ENCODE assay signal across 10 mouse cellular contexts in the genomic region with DNA sequence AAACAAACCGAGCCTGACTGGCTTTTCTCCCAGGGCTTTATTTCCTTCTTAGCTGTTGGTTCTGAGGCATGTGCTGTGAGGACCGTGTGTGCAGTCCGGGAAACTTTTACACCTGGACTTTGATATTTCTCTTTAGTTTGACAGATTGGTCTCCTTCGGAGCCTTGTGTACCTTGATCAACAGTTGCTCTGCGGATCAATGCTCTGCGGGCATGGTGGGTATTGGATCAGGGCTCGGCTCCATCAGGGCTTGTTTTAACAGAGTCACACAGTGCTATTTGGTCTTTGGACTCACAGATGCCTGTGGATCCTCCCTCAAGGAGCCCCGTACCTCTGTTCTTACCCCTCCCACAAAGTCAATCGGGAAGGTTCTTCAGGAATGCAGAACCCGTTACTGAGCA. TPM values are rescaled to one million over a fixed set of nuclear protein-coding genes. Genes with fewer than 3 reads are reported as not detected.
DNase-seq lines count a peak whose midpoint lies in the region; ATAC-seq lines count a peak whose summit lies in the region.
"Had no signal": no experiment of that assay in that cellular context is flagged by ENCODE, and none has a peak within 500 bp of the region (broad histone marks: within the 10 kb centered on the region; RNA-seq: fewer than 3 reads in every experiment).

No protein-coding gene starts in this region.

- peak overlapping the region; percentile 56; the same call in 1 of the 2 replicates for H3K4me3 ChIP-seq in heart, embryonic 10.5 days
- peak overlapping the region; percentile 43; the same call in 1 of the 2 replicates for H3K4me3 ChIP-seq in embryonic facial prominence, embryonic 15.5 days (replicated peaks)
- peak overlapping the region; percentile 34 for H3K4me3 ChIP-seq in midbrain, embryonic 13.5 days (replicated peaks)

- H3K4me2 ChIP-seq in embryonic facial prominence, embryonic 15.5 days (replicated peaks) = peak overlapping the region; percentile 56
- peak overlapping the region; percentile 54 for H3K4me2 ChIP-seq in midbrain, embryonic 13.5 days (replicated peaks)

- intact Hi-C loops in heart, postnatal 36 days (cut with DNase I) = loop anchor here (1.0 kb wide), 2 partner anchors 35 to 151 kb away; no protein-coding TSS in a partner anchor

- 0 out of 2 replicates have a peak, but pooled peaks have one; percentile 18 for ATAC-seq in embryonic facial prominence, embryonic 15.5 days (ENCODE audit: insufficient number of reproducible peaks, low FRiP score, low TSS enrichment, low read depth)
- peak; percentile 29; the same call in 1 of the 2 replicates for ATAC-seq in midbrain, embryonic 13.5 days
- ATAC-seq in monocyte, adult 5-6 weeks (replicated peaks; ENCODE audit: insufficient number of reproducible peaks, low FRiP score, low TSS enrichment, poor library complexity, severe bottlenecking) = no peak

- DNase-seq in heart, embryonic 10.5 days (ENCODE audit: low spot score) = peak; percentile 67
- DNase-seq in heart, postnatal 36 days = no peak
- peak; percentile 52 to 54 for DNase-seq in kidney, adult 8-10 months
- no peak for DNase-seq in right cerebral cortex, postnatal 25 days
- no peak for DNase-seq in layer of hippocampus, postnatal 14 days (ENCODE audit: low spot score in 2 of 2)

- 66% methylated on average over 10 of the region's 10 CpGs for WGBS in heart, embryonic 10.5 days
- 48% methylated on average over 10 of the region's 10 CpGs for WGBS in embryonic facial prominence, embryonic 15.5 days
- 60% methylated on average over 10 of the region's 10 CpGs for WGBS in midbrain, embryonic 13.5 days

- no peak overlapping the region for H3K27ac ChIP-seq in heart, embryonic 10.5 days
- H3K27ac ChIP-seq in embryonic facial prominence, embryonic 15.5 days (replicated peaks) = no peak overlapping the region
- H3K27ac ChIP-seq in midbrain, embryonic 13.5 days = no peak overlapping the region; the same call in 1 of the 2 replicates

- H3K9ac ChIP-seq in embryonic facial prominence, embryonic 15.5 days = no peak overlapping the region
- H3K9ac ChIP-seq in midbrain, embryonic 13.5 days (replicated peaks) = peak overlapping the region; percentile 51; the same call in 1 of the 2 replicates

- H3K36me3 ChIP-seq in heart, embryonic 10.5 days = no peaks in the 10 kb centered on the region
- H3K36me3 ChIP-seq in embryonic facial prominence, embryonic 15.5 days = no peaks in the 10 kb centered on the region
- no peaks in the 10 kb centered on the region for H3K36me3 ChIP-seq in midbrain, embryonic 13.5 days

- peaks cover 20% of the 10 kb centered on the region for H3K27me3 ChIP-seq in heart, embryonic 10.5 days (ENCODE audit: insufficient read depth, poor library complexity, severe bottlenecking)
- H3K27me3 ChIP-seq in embryonic facial prominence, embryonic 15.5 days = no peaks in the 10 kb centered on the region
- no peaks in the 10 kb centered on the region for H3K27me3 ChIP-seq in midbrain, embryonic 13.5 days

- H3K9me3 ChIP-seq in heart, embryonic 10.5 days = no peaks in the 10 kb centered on the region
- no peaks in the 10 kb centered on the region for H3K9me3 ChIP-seq in embryonic facial prominence, embryonic 15.5 days (replicated peaks)
- H3K9me3 ChIP-seq in midbrain, embryonic 13.5 days = no peaks in the 10 kb centered on the region

- peaks cover 6% of the 10 kb centered on the region; the same call in 1 of the 2 replicates for H3K4me1 ChIP-seq in heart, embryonic 10.5 days
- H3K4me1 ChIP-seq in embryonic facial prominence, embryonic 15.5 days = no peaks in the 10 kb centered on the region; the same call in 1 of the 2 replicates
- peaks cover 5% of the 10 kb centered on the region; the same call in 1 of the 2 replicates for H3K4me1 ChIP-seq in midbrain, embryonic 13.5 days (replicated peaks)

RNA-seq across cellular contexts. Expression of a gene that starts 9.7 kb away (rescaled TPM):
- polyA plus RNA-seq in heart, embryonic 10.5 days (2016; fragmentation: Nextera tagmentation; extraction: Ambion mirVana) = 0.06 TPM in 1 of 2 replicates, not detected in the other
- total RNA-seq in heart, postnatal 36 days (2021) = under 1 TPM in 1 of 2 experiments, not detected in 1; 0.28 TPM
- not detected in 2 replicates for polyA plus RNA-seq in embryonic facial prominence, embryonic 15.5 days (2015; fragmentation: Nextera tagmentation; extraction: Ambion mirVana)
- polyA plus RNA-seq in midbrain, embryonic 13.5 days (2015; fragmentation: Nextera tagmentation; extraction: Ambion mirVana) = 0.18 and 0.26 TPM in 2 replicates
- not detected in 3 replicates for total RNA-seq in monocyte, adult 5-6 weeks (2017)
- total RNA-seq in layer of hippocampus, postnatal 14 days (2021) = under 1 TPM; 0.17 to 0.28 TPM
- total RNA-seq: gastrocnemius, adult 8-10 months had no signal
- polyA plus RNA-seq: C2C12 had no signal

RNA-seq across cellular contexts. Expression of a gene that starts 57.5 kb away (rescaled TPM):
- 100 and 105 TPM in 2 replicates for polyA plus RNA-seq in heart, embryonic 10.5 days (2016; fragmentation: Nextera tagmentation; extraction: Ambion mirVana)
- total RNA-seq in heart, postnatal 36 days (2021) = 10 to 100 TPM; 31.9 to 36.0 TPM
- polyA plus RNA-seq in embryonic facial prominence, embryonic 15.5 days (2015; fragmentation: Nextera tagmentation; extraction: Ambion mirVana) = 81.9 and 83.5 TPM in 2 replicates
- 183 and 184 TPM in 2 replicates for polyA plus RNA-seq in midbrain, embryonic 13.5 days (2015; fragmentation: Nextera tagmentation; extraction: Ambion mirVana)
- 92.6 to 119 TPM (median 117 TPM) in 3 replicates for total RNA-seq in monocyte, adult 5-6 weeks (2017)
- total RNA-seq in layer of hippocampus, postnatal 14 days (2021) = 100 to 1,000 TPM; 119 to 124 TPM

Comparison
In these comparisons a context has a peak if more than half of its experiments do, and no peak if none do; other contexts are left out.
1. DNase-seq: peak in heart, embryonic 10.5 days (single experiment) and kidney, adult 8-10 months (2 of 2); none in heart, postnatal 36 days (0 of 2), right cerebral cortex, postnatal 25 days (single experiment) and layer of hippocampus, postnatal 14 days (0 of 2).
2. Peak in every context shown above with its lines, with median percentiles within 50 percentile points of each other: H3K4me3 ChIP-seq.